Mouse (Mus musculus) hindbrain, embryonic 10.5 days (tissue): Measurements from ENCODE around the gene Arxes2. TPM values are rescaled to one million over a fixed set of nuclear protein-coding genes. Genes with fewer than 3 reads are reported as not detected.
"Not testable (repeated sequence)": the region's sequence is repeated elsewhere in the genome, so short reads cannot be mapped to it uniquely, and the experiment has no call there.

ENCODE experiments used
- DNase-seq: peaks from one replicate; pipeline ENCODE4 v3.0.0-alpha.2; 2017; ENCODE audit warnings: low spot score
- H3K27ac ChIP-seq: fragments of 300-500 bp; sonication (generic); 2 replicates; pipeline ENCODE4 v1.5.1; 2016; ENCODE audit warnings: mild to moderate bottlenecking, moderate library complexity
- H3K27me3 ChIP-seq: fragments of 300-500 bp; sonication (generic); 2 replicates; pipeline ENCODE4 v1.6.1; 2016; ENCODE audit warnings: mild to moderate bottlenecking; ENCODE audit not compliant: poor library complexity, insufficient read depth, severe bottlenecking
- H3K36me3 ChIP-seq: fragments of 300-500 bp; sonication (generic); 2 replicates; pipeline ENCODE4 v1.6.1; 2016; ENCODE audit warnings: mild to moderate bottlenecking, moderate library complexity
- H3K4me1 ChIP-seq: fragments of 300-500 bp; sonication (generic); replicated peaks from 2 replicates; pipeline ENCODE4 v1.6.1; 2016; ENCODE audit warnings: mild to moderate bottlenecking
- H3K4me3 ChIP-seq: fragments of 300-500 bp; sonication (generic); 2 replicates; pipeline ENCODE4 v1.5.1; 2016; ENCODE audit warnings: mild to moderate bottlenecking, moderate library complexity
- H3K9me3 ChIP-seq: fragments of 300-500 bp; sonication (generic); 2 replicates; pipeline ENCODE4 v1.6.1; 2016; ENCODE audit warnings: mild to moderate bottlenecking, moderate library complexity
- WGBS: fragments of 180-500 bp; shearing (Covaris S2); methylation state at CpG from one replicate; pipeline ENCODE4 v1.1.7; 2016; 5-methylcytosine and 5-hydroxymethylcytosine counted together
- polyA plus RNA-seq: library from polyadenylated mRNA; unstranded; fragments of >200 nt; fragmentation: Nextera tagmentation; extraction: Ambion mirVana; gene quantifications from 2 replicates; pipeline ENCODE4 v1.2.1, GENCODE M21; 2016

Gene Arxes2
- polyA plus RNA-seq, 1 experiment from 2014 or later: 92.7 TPM

DNA sequence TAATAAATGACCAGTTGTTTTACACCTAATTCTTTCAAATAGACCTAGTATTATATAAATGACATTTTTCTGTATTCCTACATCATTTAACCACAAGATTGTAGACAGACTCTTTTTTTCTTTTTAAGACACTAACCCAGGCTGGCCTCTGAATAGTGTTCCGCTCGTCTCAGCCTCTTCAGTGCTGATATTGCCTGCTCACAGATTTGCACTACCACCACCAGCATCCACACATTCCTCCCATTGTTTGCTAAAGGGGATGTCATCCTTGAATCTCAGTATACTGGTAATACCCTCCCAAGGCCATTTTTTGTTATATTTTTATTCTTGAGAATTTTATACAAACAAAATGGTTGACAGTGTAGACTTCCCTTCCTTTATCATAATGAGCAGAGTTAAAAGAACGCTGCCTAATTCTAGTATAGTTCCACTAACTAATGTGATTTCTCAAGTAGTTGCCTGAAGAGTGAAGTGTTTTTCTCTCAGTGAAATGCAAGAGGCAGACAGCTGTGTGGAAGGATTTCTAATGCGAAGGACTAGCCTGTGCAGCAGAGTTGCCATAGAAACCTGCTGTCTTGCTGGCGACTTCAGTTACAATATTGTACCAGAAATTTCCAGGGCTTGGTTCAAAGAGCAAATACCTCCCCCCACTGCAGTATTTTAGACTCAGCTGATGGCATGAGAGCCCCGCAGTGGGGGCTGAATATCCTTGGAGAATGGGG, 8.9 kb upstream of the Arxes2 start:
- H3K36me3 ChIP-seq: no peaks in the 10 kb centered on the region
- no peak overlapping the region for H3K27ac ChIP-seq
- no peaks in the 10 kb centered on the region for H3K9me3 ChIP-seq
- WGBS: 72% methylated on average over 6 of the region's 6 CpGs
- no peak for DNase-seq
- H3K4me1 ChIP-seq: no peaks in the 10 kb centered on the region
- no peak overlapping the region for H3K4me3 ChIP-seq
- no peaks in the 10 kb centered on the region for H3K27me3 ChIP-seq

DNA sequence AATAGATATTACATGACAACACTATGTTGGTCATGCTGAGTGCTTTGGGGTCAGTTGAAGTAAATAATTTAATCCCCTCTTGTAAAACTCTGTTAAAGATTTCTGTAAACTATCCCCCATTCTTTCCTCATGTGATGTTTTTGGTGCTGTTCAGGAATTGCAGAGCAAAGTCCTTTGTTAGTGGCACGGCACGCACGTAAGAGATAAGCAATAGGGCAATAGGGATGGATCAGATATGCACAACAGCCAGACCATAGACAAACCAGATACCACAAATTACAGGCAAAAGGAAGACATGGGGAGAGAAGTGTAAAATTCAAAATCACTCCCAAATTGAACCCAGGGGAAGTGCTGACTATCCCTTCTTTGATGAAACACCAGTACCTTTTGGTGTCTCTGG, 7.4 kb upstream of the Arxes2 start:
- no peak overlapping the region for H3K4me3 ChIP-seq
- H3K4me1 ChIP-seq: no peaks in the 10 kb centered on the region
- no peak overlapping the region for H3K27ac ChIP-seq
- 98% methylated on average over 3 of the region's 3 CpGs for WGBS
- no peaks in the 10 kb centered on the region for H3K36me3 ChIP-seq
- no peaks in the 10 kb centered on the region for H3K27me3 ChIP-seq
- DNase-seq: no peak
- no peaks in the 10 kb centered on the region for H3K9me3 ChIP-seq

DNA sequence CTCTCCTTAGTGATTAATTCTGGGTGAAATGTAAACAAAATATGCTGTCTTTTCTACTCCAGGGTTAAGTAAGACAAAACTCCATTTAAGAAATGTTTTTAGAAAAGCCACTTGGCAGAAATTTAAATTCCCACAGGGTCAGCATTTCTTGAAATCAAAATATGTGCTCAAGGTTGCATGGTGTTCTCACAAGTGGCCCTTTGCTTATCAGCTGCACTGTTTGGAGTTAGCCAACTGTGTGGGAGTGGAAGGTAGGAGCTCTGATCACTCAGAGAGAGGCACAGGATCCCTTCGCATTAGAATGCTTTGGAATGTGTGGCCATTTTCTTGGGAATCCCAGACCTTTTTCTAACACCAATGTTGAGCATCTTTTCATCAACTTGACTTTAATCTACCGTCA, 3.0 kb upstream of the Arxes2 start:
- Histone ChIP-seq H3K4me3 (no peak overlapping the region), H3K4me1 (no peaks in the 10 kb centered on the region), H3K36me3 (no peaks in the 10 kb centered on the region), H3K27me3 (no peaks in the 10 kb centered on the region), H3K27ac (no peak overlapping the region), H3K9me3 (no peaks in the 10 kb centered on the region)
- WGBS: 72% methylated on average over 2 of the region's 2 CpGs
- no peak for DNase-seq

GRCm38 (mm10) chrX:135993192-135993594, 431 bp upstream of the Arxes2 start:
- H3K9me3 ChIP-seq, H3K36me3 ChIP-seq, H3K4me1 ChIP-seq, H3K27me3 ChIP-seq, H3K4me3 ChIP-seq: not testable (repeated sequence)
- WGBS: 32% methylated on average over 2 of the region's 3 CpGs
- H3K27ac ChIP-seq: peak overlapping the region; percentile 75
- peak; percentile 23 for DNase-seq

GRCm38 (mm10) chrX:136007199-136007843, 13.7 kb downstream of the Arxes2 start:
- Histone ChIP-seq H3K36me3 (no peaks in the 10 kb centered on the region), H3K27me3 (peaks cover 4% of the 10 kb centered on the region; the same call in 1 of the 2 replicates), H3K27ac (no peak overlapping the region), H3K4me3 (no peak overlapping the region), H3K9me3 (no peaks in the 10 kb centered on the region), H3K4me1 (peaks cover 7% of the 10 kb centered on the region; the same call in 1 of the 2 replicates)
- no peak for DNase-seq
- WGBS: 47% methylated on average over 4 of the region's 5 CpGs

- WGBS: 46% methylated on average over 2 of the region's 2 CpGs
- no peaks in the 10 kb centered on the region for H3K36me3 ChIP-seq
- H3K9me3 ChIP-seq: no peaks in the 10 kb centered on the region
- H3K4me1 ChIP-seq: no peaks in the 10 kb centered on the region
- H3K27me3 ChIP-seq: peaks cover 4% of the 10 kb centered on the region; the same call in 1 of the 2 replicates
- H3K4me3 ChIP-seq: no peak overlapping the region
- no peak overlapping the region for H3K27ac ChIP-seq
- DNase-seq: no peak
Observed at GRCm38 (mm10) chrX:136014392-136014791, 20.8 kb downstream of the Arxes2 start.

DNA sequence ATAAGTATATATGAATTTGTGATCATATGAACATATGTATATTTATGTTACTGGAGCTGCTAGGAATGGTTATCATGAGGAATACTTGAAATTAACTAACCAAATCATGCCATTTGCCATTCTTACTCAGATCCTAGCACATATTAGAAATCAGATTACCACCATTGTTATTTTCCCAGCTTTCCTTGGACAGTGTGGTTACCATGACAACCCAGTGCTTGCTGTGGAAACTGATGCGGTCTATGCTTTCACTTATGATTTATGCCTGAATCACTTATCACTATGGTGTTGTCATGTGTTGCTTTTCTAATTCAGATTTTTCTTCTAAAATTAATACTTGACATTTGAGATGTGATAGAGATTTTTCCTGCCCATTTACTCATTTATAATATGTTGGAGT, 36.7 kb downstream of the Arxes2 start:
- no peak for DNase-seq
- Histone ChIP-seq H3K4me3 (no peak overlapping the region), H3K27ac (no peak overlapping the region), H3K9me3 (no peaks in the 10 kb centered on the region), H3K27me3 (peaks cover 15% of the 10 kb centered on the region), H3K4me1 (0 out of 2 replicates have a peak, but pooled peaks cover 2% of the 10 kb centered on the region), H3K36me3 (no peaks in the 10 kb centered on the region)
- 74% methylated on average over 1 of the region's 1 CpGs for WGBS

DNA sequence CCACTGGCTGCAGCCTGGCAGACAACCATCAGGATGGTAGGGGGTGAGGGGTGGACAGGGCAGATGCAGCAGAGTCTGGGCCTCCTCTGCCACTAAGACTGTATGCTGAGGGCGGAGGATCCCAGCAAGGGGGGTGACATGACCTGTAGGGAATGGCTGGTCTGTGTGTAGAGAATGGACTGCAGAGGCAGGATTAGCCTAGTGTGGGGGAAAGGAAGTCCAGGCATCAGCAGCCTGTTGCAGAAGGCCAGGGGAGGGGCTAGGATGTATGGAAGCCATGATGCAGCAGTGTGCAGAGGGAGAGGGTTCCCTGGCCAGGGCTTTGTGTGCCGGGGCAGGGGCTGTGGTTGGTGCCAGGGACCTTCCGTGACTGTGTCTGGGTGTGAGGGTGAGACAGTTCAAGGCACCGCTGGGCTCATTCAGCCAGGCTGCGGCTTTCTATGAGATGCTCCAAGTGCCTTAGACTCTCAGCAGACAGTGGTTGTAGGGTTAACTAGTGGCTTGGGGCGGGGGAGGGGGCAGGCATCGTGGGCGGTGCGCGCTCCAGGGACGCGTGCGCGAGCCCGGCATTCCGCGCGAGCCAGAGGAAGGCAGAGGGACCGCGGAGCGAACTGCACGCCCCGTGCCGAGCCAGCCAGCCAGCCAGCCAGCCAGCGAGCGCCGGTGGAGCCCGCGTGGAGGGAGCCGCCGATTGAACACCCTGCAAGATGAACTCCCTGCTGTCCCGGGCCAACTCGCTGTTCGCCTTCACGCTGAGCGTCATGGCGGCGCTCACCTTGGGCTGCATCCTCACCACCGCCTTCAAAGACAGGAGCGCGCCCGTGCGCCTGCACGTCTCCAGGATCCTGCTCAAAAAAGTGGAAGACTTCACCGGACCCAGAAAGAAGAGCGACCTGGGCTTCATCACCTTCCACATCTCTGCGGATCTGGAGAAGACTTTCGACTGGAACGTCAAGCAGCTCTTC, 39.5 kb downstream of the Arxes2 start, which contains the start of gene Arxes1:
Arxes1 (plus strand) TSS at position 569 of the 965 bp plus-strand sequence.
- H3K27ac ChIP-seq: peak within 1 kb of the TSS; percentile 73
- 7% methylated on average over 23 of the region's 49 CpGs for WGBS
- H3K4me3 ChIP-seq: peak within 1 kb of the TSS; percentile 36
- H3K27me3 ChIP-seq: peaks cover 15% of the 10 kb centered on the region; the same call in 1 of the 2 replicates
- DNase-seq: peak; percentile 27
- not testable (repeated sequence) for H3K4me1 ChIP-seq, H3K36me3 ChIP-seq, H3K9me3 ChIP-seq

- no peak overlapping the region for H3K27ac ChIP-seq
- no peaks in the 10 kb centered on the region for H3K36me3 ChIP-seq
- no peaks in the 10 kb centered on the region for H3K4me1 ChIP-seq
- no peak for DNase-seq
- no peaks in the 10 kb centered on the region; the same call in 1 of the 2 replicates for H3K27me3 ChIP-seq
- no peak overlapping the region for H3K4me3 ChIP-seq
- WGBS: 89% methylated on average over 1 of the region's 1 CpGs
- H3K9me3 ChIP-seq: no peaks in the 10 kb centered on the region
Observed at GRCm38 (mm10) chrX:136043726-136044125, 50.1 kb downstream of the Arxes2 start.

Other genes with a start within 250 kb of the Arxes2 start
- 46.1 and 51.0 TPM in 2 replicates for gene Bhlhb9, start 196.2 kb upstream of the Arxes2 start, polyA plus RNA-seq
- gene Gprasp2, start 154.8 kb upstream of the Arxes2 start, polyA plus RNA-seq: 23.9 and 31.5 TPM in 2 replicates
- gene Arxes1, start 39.5 kb downstream of the Arxes2 start, polyA plus RNA-seq: 33.7 and 33.8 TPM in 2 replicates
- 275 and 315 TPM in 2 replicates for gene Bex2, start 74.4 kb downstream of the Arxes2 start, polyA plus RNA-seq
- not detected in 2 replicates for gene Nxf3, start 91.4 kb downstream of the Arxes2 start, polyA plus RNA-seq
- 86.0 and 97.4 TPM in 2 replicates for gene Bex4, start 145.2 kb downstream of the Arxes2 start, polyA plus RNA-seq
- gene Tceal8, start 178.5 kb downstream of the Arxes2 start, polyA plus RNA-seq: 167 and 188 TPM in 2 replicates
- gene Tceal5, start 210.1 kb downstream of the Arxes2 start, polyA plus RNA-seq: 4.3 and 4.4 TPM in 2 replicates
- 0.37 and 1.00 TPM in 2 replicates for gene Tceal7, start 221.0 kb downstream of the Arxes2 start, polyA plus RNA-seq
- gene Bex1, start 221.7 kb downstream of the Arxes2 start, polyA plus RNA-seq: 127 and 147 TPM in 2 replicates